Mouse (Mus musculus): ENCODE results near the gene Nupr1.

- TF ChIP-seq CTCF (conservative IDR thresholded peaks at IDR 0.05; ENCODE audit: low read length) (no peak), POU5F1 (IDR thresholded peaks at IDR 0.05; ENCODE audit: borderline replicate concordance, low read length) (no peak)
Observed at GRCm38 (mm10) chr7:126665269-126665668, 34.6 kb upstream of the Nupr1 start.
